Mouse (Mus musculus): ENCODE measurements around the gene Aasdhppt.

Gene Aasdhppt

GRCm38 (mm10) chr9:4309351-4310085 is at the start of gene Aasdhppt, which contains the start of gene Kbtbd3:
Aasdhppt (minus strand) TSS chr9:4309471.
Kbtbd3 (plus strand) TSS chr9:4309833.
- DNase-seq: peak; percentile 100

GRCm38 (mm10) chr9:4353163-4353562 is 43.9 kb upstream of the Aasdhppt start:
- DNase-seq: no peak

GRCm38 (mm10) chr9:4318939-4319721 is 9.9 kb upstream of the Aasdhppt start:
- DNase-seq: no peak

DNA sequence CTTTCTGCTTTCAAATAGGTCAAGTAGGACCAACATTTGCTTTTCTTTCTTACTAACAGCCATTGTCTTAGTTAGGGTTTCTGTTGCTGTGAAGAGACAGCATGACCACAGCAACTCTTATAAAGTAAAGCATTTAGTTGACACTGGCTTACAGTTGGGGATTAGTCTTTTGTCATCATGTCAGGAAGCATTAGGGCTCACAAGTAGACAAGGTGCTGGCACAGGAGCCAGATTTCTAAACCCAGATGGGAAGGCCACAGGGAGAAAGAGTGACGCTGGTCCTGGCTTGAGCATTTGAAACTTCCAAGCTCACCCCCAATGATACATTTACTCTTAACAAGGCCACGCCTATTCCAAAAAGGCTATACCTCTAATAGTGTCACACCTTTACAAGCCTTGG is 6.5 kb upstream of the Aasdhppt start:
- no peak for DNase-seq

GRCm38 (mm10) chr9:4313946-4314345 is 4.7 kb upstream of the Aasdhppt start:
- no peak for DNase-seq

DNA sequence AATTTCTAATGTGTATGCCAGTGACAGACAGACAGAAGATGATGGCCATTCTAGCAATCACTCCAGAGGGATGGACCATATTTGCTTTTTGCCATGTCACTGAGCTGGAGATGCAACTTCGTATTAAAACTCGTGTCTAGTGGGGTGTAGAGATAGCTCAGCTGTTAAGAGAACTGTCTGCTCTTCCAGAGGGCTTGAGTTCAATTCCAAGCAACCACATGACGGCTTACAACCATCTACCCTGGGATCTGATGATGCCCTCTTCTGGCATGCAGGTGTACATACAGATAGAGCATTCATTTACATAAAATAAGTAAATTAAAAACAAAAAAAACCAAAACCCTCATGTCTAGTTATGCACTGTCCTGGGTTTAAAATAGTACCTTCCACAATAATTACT is 1.9 kb upstream of the Aasdhppt start:
- no peak for DNase-seq

DNA sequence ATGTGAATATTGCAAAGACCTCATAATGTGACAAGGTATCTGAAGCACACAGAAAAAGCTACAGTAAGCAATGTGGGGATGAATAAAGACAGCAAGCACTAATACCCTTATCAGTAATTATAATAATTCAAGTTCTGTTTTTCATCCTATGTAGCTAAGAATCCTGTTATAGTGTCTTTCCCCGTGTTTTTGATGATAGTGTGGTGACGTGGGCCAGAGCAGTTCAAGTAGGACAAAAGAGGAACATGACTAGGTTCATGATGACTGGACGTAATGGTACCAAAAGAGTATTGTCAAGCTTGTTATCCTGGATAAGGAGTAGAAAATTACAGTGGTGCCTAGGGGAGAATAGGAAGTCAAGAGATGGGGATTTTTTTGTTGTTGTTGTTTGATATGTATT is 1.4 kb upstream of the Aasdhppt start:
- no peak for DNase-seq

DNA sequence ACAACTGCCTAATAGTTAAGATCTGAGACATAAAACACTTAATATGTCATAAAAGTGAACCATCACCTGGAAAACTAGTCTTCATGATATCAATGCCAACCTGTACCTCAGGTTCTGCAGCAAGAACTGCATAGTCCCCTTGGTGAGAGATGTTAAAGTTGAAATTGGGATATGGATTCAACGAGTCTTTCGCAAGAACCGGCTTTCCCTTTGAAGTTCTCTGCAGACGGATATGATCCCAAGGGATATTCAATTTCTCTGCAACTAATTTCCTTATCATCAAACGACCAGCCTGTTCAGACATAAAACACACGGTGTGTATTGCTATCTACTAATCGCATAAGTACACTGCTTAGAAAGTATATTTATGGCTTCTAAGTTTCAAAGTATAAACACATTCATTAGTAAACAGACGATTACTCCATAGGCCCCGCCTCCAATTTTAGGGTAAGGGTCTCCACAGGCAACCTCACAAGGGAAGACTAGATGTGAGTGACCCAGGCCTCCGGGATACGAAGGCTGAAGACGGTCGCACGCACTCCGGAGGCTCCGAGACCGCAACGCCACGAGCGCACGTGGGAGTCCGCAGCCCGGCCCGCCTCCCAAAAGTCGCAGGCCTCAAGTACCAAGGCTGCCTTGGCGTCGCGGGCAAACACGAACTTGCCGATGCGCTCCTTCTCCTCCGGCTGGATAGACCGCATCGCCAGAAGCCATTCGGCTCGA is 482 bp downstream of the Aasdhppt start:
- no peak for DNase-seq

GRCm38 (mm10) chr9:4304867-4305266 is 4.4 kb downstream of the Aasdhppt start:
- DNase-seq: no peak

DNA sequence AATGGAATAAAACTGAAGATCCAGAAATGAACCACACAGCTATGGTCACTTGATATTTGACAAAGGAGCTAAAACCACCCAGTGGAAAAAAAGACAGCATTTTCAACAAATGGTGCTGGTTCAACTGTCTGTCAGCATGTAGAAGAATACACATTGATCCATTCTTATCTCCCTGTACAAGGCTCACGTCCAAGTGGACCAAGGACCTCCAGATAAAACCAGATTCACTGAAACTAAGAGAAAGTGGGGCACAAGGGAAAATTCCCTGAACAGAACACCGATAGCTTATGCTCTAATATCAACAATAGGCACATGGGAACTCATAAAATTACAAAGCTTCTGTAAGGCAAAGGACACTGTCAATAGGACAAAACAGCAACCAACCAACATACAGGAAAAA is 8.8 kb downstream of the Aasdhppt start:
- DNase-seq: no peak

GRCm38 (mm10) chr9:4283850-4284249 is 25.4 kb downstream of the Aasdhppt start:
- no peak for DNase-seq

DNA sequence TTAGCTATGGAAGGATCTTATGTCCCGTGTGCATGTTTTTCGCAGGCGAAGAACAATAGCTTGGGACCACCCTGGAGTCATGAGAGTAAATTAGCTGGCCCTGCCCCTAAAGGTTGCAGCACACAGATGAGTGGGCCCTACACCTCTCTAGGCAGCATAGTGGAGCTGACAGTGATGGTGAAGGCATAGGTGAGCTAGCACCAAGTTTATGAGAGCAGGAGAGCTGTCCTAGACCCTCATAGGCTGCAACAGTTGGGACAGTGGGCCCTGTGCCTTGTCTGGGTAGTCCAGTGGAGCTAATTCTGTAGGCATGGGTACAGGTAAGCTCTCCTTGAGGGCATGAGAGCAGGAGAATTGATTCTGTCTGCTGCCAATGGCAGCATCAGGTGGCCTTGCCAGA is 42.4 kb downstream of the Aasdhppt start:
- DNase-seq: no peak

DNA sequence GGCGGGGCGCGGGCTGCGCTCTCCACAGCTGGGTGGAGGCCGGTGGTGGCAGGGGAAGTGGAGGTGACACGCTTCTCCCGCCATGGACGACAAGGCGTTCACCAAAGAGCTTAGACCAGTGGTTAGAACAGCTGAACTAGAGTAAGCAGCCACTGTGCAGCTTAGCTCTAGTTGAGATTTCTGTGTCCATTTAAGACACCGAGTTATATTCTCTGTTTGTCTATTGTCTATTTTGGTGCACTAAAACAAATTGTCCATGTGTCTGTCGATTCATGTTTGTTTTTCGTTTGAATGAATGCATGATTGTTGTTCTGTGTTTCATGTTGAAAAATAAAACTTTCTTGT is 48.6 kb downstream of the Aasdhppt start:
- no peak for DNase-seq

DNA sequence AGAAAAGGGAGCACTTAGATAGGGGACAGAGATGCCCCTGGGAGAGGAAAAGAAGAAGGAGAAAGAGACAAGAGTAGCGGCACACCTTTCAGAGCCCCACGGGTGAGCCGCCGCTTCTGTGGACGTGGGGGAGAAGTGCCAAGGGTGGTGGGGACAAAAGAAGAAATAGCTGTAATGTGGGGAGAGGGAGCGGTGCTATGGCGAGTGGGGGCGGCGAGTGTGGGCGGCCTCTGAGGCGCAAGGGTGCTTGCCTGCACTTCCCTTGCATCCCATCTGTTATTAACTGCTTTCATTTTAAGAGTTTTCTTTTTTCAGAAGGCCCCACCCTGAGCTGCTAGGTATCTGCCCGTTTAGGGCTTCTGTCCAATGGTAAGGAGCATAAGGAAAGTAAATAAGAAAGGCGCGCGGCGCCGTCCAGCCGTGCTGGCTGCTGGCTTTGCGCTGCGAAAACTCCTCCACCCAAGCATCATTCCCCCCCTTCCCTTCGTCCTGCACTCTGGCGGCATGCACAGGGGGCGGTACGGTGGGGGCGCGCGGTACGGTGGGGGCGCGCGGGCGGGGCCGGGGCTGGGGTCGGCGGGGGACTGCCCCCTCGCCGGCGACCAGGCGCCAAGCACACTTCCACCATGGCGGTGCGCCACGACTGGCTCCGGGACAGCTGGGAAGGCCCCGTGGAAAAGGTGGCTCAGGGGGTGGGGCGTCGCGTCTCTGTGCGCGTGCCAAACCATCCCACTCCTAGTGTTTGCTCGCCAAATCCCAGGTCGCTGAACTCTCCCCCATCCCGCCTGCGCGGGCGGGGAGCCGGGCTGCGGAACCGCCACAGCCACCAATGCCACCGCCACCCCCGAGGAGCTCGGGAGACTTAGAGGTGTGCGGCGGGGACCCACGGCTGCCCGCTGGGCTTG is 49.2 kb downstream of the Aasdhppt start:
- DNase-seq: peak; percentile 30

DNA sequence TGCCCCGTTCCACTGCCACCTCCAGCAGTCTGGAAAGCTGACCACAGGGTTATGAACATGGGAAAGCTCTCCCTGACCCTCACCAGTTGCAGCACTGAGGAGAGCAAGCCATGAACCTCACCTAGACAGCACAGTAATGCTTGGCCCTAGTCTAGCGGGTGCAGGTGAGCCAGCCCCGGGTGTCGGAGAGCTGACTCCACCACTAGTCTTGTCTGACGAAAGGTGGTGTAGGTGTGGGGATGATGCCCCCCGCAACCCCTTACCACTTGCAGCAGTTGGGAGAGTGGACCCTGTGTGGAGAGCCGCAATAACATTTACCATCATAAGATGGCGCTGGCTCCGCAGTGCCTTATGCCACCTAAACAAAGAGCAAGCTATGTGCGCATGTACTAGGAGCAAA is 50.2 kb downstream of the Aasdhppt start:
- no peak for DNase-seq

Data from right cerebral cortex, adult 18-20 months (tissue).